Mouse (Mus musculus) forelimb bud, embryonic 11.5 days (tissue): Measurements from ENCODE around the gene Cacna1c.

Experiments used
- DNase-seq: peaks from one replicate; pipeline ENCODE4 v3.0.0-alpha.2; 2012; ENCODE audit warnings: low read depth, low spot score

Gene Cacna1c

DNA sequence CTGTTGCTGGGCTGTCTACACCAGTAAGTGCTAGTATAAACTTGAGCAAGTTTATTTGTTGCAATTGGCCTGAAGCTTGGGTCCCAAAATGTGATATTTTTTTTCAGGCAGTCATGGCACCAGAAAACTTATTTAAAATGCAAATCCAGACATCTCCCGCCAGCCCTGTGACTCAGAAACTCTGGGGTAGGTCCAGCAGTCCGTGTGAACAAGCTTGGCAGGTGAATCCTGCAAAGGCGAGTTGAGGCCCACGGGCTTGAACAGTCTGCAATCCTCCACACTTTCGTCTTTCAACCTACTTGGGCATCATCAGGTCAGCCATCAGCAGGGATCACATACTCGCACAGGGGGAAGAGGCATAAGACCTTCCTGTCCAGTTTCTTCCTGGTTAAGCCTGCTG, 344.1 kb downstream of the Cacna1c start:
- DNase-seq: no peak

DNA sequence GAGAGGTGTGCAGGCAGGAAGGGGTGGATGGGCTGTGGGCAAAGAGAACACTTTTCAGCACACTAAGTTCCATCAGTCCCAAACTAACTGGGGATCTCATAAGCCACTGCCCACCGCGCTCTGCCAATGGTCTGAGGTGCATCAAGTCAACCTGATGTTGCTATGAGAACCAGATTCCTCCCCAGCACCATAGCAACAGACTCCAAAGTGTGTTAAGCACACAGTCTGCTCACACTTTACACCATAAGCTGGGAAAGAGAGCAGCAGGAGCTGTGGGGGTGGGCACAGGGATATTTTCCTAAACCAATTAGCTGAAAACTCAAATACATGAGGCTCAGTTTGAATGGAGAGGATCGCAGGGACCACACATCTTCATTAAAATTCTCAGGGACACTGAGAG, 345.1 kb downstream of the Cacna1c start:
- DNase-seq: no peak

- no peak for DNase-seq
Observed at GRCm38 (mm10) chr6:118848640-118849039, 347.6 kb downstream of the Cacna1c start.

GRCm38 (mm10) chr6:118847751-118848150, 348.5 kb downstream of the Cacna1c start:
- DNase-seq: no peak

DNA sequence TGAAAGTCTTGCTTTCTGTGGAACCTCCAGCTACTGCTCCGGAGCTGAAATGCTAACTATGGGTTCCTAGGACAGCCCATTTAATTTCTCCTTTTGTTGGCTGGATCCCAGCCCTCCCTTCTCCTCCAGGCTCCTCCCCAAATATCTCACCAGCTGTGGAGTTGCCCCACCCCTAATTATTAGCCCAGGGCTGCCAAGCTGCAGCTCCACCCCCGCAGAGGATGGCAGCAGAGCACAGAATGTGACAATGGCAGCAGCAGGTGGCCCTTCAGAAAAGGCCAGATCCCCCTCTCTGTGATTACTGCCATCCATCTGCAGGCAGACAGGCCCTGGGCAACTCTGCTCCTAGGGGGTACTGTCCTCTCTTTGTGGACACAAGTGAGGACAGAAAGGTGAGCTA, 350.4 kb downstream of the Cacna1c start:
- DNase-seq: no peak

DNA sequence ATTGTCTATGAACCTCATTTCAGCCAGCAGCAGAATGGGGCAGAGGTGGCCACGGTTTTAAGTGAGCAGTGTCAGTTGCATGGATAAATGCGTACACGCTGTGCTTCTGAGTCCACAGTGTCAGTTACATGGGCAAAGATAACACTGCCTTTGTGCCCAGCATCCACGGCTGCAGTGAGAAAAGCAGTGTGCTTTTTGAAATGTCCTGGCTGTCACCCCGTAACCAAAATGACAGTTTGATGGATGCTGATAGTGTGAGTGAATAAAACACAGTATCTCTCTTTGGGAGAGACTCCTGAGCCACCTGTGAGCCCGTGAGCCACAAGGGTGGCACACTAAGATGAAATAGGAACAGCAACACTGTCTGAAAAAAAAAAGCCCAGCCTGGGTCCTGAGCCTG, 351.0 kb downstream of the Cacna1c start:
- no peak for DNase-seq

DNA sequence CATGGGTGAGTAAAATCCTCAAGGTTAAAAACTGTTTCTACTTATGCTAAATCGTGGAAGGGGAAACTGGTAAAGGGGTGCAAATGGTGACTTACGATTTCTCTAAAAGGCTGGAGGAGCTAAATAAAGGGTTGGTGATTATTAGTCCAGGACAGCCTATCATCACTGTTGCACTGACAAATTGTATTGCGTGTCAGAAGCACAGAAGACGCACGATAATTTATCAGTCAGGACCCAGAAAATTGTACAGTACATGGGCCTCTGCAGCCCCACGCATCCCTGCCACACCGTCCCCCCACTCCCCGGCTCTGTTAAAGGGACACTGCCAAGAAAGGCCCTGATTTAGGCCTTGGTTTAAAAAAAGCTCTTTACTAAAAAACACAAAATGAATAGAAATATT, 352.7 kb downstream of the Cacna1c start:
- DNase-seq: no peak

- DNase-seq: no peak
Observed at GRCm38 (mm10) chr6:118841892-118842291, 354.3 kb downstream of the Cacna1c start.

GRCm38 (mm10) chr6:118838919-118839915, 357.0 kb downstream of the Cacna1c start:
- no peak for DNase-seq

DNA sequence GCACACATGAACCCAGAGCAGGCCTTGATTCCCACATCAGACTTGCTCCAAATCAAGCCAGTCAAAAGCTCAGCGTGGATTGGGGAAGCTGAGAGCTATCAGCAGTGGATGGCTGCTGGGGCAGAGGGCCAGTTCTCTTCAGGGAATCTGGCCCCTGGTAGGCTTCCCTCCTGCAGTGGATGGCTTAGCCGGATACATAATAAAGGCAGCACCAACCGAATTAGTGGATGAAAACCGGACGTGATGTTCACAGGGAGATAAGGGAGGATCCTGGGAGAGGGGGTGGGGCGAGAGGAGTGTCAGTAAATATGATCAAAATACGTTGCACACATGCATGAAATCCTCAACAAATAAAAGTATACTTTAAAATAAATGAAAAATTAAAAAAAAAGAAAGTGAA, 359.5 kb downstream of the Cacna1c start:
- no peak for DNase-seq

DNA sequence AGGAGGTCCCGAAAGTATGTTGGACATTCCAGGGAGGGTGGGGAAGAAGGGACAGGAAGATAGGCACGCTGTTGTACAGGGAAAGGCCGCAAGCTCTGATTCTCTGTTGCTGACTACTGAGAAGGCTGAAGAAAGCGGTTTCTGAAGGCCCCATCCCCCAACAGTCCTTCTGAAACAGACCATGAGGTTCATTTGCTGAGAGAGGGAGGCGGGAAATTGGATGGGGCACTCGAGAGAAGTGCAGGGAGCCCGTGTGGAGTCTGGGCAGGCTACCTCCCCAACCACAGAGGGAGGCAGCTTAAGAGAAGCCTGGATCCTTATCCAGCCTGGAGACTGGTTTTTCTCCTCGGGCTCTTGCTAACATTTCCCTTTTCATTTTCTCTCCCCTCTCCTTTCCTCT, 362.2 kb downstream of the Cacna1c start:
- no peak for DNase-seq

- no peak for DNase-seq
Observed at GRCm38 (mm10) chr6:118833049-118833448, 363.2 kb downstream of the Cacna1c start.

DNA sequence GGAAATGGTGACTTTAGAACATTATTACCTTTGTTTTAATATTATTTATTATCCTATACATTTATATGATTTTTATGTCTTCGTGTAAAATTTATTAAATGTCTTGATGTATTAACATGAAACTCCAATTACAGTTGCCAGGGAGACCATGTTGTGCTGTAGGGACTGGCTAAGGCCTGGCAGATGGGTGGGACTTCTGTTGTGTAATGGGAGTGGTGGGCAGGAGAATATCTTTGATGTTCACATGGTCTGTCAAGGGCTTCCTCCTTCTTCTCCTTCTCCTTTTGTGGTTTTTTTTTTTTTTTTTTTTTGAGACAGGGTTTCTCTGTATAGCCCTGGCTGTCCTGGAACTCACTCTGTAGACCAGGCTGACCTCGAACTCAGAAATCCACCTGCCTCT, 363.6 kb downstream of the Cacna1c start:
- DNase-seq: no peak

GRCm38 (mm10) chr6:118830851-118831250, 365.4 kb downstream of the Cacna1c start:
- no peak for DNase-seq

GRCm38 (mm10) chr6:118828187-118828586, 368.0 kb downstream of the Cacna1c start:
- DNase-seq: no peak

GRCm38 (mm10) chr6:118827560-118827959, 368.7 kb downstream of the Cacna1c start:
- DNase-seq: no peak

GRCm38 (mm10) chr6:118825400-118825871, 370.8 kb downstream of the Cacna1c start:
- DNase-seq: no peak

- DNase-seq: no peak
Observed at GRCm38 (mm10) chr6:118821536-118821935, 374.7 kb downstream of the Cacna1c start.

DNA sequence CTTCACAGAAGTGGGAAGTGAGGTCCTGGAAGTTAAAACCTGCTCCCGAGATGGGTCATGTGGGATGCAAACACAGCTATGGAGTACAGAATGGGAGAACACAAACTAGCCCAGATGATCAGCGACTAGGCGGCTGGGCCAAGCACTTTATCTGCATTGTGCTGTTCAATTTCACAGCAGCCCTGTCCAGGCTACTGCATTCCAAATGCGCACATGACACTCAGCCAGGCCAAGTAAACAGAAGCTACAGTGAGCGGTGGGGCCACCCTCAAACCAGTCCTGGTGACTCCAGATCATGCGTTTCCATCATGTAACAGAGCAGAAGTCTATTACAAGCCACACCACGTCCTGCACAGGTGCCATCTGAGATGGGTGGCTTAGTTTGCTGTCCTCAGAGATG, 376.6 kb downstream of the Cacna1c start:
- no peak for DNase-seq

DNA sequence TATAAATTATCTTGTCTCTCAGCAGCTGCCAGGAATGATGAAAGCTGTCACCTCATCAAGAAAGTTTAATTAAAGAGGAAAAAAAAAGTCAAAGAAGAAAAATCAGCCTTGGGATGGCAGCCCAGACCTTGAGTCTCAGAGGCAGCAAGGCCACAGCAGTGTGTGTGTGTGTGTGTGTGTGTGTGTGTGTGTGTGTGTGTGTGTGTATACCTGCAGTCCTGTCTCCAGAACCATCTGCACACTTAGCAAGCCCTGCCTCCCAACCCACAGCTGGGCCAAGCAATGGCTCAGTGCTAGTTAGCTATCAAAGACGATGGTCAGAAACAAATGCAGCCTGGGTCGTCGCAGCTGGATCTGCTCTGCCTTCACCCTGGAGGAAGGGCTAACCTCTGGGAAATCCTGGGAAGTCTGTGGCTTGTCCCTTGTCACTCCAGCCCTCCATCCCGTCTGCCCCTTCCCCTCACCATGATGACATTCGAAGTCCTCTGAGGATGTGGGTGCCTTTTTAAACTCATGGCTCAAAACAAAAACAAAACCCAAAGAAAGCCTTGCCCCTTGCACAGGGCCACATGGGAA, 378.2 kb downstream of the Cacna1c start:
- DNase-seq: no peak

DNA sequence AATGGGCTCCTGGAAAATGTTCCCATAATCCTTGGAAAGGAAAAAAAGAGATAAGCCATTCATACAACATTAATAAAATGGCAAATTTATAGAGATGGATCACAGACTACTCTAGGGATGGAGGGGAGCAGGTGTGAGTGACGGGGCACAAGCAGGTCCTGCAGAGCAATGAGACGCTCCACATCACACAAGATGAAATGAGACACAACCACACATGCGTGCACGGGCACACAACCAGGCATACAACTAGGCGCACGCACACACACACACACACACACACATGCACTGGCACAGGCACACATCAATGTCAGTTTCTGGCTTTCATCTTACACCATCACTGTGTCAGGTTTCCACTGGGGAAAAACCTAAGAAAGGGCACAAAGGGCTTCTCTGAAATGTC, 380.0 kb downstream of the Cacna1c start:
- no peak for DNase-seq

- no peak for DNase-seq
Observed at GRCm38 (mm10) chr6:118812556-118812955, 383.7 kb downstream of the Cacna1c start.

DNA sequence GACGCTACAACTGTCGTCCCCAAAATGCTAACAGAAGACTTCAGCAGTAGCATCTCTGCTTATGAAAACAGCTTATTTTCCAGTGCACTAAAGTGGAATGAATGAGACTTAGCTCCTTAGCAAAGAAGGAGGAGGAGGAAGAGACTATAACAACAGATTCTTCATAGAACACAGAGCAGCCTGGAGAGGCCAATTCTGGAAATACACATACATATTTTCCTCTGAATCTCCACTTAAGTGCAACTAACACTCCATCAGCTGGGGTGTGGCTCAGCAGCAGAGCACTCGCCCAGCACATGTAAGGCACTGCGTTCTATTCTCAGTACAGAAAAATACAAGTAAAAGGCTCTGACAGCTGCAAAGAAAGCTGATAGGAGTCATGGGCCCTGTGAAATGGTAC, 384.2 kb downstream of the Cacna1c start:
- no peak for DNase-seq
